Comparison of ENCODE assay signal across 11 mouse cellular contexts in the genomic region with DNA sequence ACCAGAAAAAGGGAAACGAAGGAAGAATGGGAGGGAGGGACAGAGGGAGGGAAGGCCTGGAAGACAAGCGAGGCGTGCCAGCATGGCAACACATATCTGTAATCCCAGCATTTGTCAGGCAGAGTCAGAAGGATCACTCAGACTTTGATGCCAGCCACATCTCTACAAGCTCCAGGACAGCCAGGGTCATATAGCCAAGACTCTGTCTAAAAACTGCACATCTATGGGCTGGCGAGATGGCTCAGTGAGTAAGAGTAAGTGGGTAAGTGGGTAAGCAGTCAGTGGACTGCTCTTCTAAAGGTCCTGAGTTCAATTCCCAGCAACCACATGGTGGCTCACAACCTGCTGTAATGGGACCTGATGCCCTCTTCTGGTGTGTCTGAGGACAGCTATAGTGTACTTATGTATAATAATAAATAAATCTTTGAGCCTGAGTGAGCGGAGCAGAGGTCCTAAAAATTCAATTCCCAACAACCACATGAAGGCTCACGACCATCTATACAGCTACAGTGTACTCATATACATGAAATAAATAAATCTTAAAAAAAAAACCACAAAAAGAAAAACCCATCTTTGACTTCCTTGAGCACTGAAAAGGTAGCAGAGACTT. TPM values are rescaled to one million over a fixed set of nuclear protein-coding genes. Genes with fewer than 3 reads are reported as not detected.
"Had no signal": no experiment of that assay in that cellular context is flagged by ENCODE, and none has a peak within 500 bp of the region (broad histone marks: within the 10 kb centered on the region; RNA-seq: fewer than 3 reads in every experiment).

No protein-coding gene starts in this region.

- H3K9me3 ChIP-seq: limb, embryonic 10.5 days; limb, embryonic 13.5 days; liver, embryonic 13.5 days; midbrain, embryonic 13.5 days; neural tube, embryonic 12.5 days; neural tube, embryonic 15.5 days had no signal

- H3K9ac ChIP-seq: limb, embryonic 13.5 days; liver, embryonic 13.5 days; liver, postnatal 0 days; lung, embryonic 14.5 days; midbrain, embryonic 13.5 days; neural tube, embryonic 12.5 days; neural tube, embryonic 15.5 days had no signal

- H3K4me2 ChIP-seq: limb, embryonic 13.5 days; liver, embryonic 13.5 days; lung, embryonic 14.5 days; midbrain, embryonic 13.5 days; neural tube, embryonic 12.5 days; neural tube, embryonic 15.5 days had no signal

- H3K4me3 ChIP-seq: limb, embryonic 10.5 days; limb, embryonic 13.5 days; liver, embryonic 13.5 days; midbrain, embryonic 13.5 days; neural tube, embryonic 12.5 days; neural tube, embryonic 15.5 days had no signal

- ATAC-seq: midbrain, embryonic 13.5 days had no signal

- H3K27me3 ChIP-seq: limb, embryonic 13.5 days had no signal

- H3K27ac ChIP-seq: limb, embryonic 10.5 days; limb, embryonic 13.5 days; liver, embryonic 13.5 days; midbrain, embryonic 13.5 days; neural tube, embryonic 12.5 days had no signal

- H3K36me3 ChIP-seq: limb, embryonic 10.5 days; limb, embryonic 13.5 days; liver, embryonic 13.5 days; midbrain, embryonic 13.5 days; neural tube, embryonic 12.5 days; neural tube, embryonic 15.5 days had no signal

RNA-seq across cellular contexts. Expression of a gene that starts 30.8 kb away (rescaled TPM):
- polyA plus RNA-seq: macrophage had no signal

RNA-seq across cellular contexts. Expression of a gene that starts 50.1 kb away (rescaled TPM):
- polyA plus RNA-seq: lung, embryonic 14.5 days; lung, postnatal 0 days; macrophage; midbrain, embryonic 13.5 days; urinary bladder, adult 2 months had no signal
